Mouse (Mus musculus): ENCODE results near the gene Arl4a.

The Arl4a gene

DNA sequence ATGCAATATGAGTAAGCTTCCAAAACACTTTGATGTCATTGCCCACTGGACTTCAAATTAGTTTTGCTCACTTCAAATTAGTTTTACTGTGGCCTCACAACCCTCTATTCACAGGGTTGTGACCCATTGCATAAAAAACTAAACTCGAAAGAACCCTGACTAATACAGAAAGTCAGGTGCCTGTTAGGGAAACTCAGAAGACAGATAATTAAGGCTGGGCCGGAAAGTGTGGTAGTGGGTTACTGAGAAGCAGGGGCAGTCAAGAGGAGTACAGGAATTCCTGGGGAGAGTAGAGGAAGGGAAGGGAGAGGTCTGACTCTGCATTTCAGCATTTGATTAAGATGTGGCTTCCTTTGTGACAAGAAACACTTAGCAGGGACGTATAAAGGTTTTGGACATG lies 29.4 kb downstream of the Arl4a start:
- no peak for DNase-seq

DNA sequence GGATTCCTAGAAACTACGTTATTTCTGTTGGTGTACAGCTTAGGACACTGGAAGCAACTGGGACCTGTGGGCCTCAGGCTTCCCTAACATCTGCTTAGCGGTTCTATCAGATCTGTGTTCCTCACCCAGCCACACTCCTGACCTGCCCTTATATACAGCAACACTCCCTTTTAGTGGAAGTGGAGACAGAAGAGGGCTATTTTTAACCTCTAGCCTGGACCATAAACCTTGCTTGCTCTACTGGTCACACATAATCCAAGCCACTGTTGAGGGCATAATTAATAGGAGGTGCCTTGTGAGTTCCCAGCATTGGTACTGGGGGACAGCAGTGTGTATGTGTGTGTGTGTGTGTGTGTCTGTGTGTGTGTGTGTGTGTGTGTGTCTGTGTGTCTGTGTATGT lies 33.1 kb downstream of the Arl4a start:
- no peak for DNase-seq

DNA sequence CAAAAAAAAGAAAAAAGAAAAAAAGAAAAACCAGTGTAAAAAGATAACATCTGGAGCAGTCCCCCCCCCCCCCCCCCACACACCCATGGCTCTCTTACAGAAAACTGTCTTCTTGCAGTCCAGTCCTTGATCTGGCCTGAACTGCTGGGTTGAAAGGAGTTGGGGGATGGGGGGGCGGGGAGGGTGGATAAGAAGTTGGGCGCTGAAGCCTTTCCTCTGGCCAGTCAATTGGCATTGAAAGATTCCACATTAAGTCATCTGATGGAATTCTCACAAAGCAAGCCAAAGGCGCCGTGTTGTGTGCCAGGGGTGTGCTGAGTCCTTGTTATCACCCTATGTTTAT lies 39.0 kb downstream of the Arl4a start:
- no peak for DNase-seq

DNA sequence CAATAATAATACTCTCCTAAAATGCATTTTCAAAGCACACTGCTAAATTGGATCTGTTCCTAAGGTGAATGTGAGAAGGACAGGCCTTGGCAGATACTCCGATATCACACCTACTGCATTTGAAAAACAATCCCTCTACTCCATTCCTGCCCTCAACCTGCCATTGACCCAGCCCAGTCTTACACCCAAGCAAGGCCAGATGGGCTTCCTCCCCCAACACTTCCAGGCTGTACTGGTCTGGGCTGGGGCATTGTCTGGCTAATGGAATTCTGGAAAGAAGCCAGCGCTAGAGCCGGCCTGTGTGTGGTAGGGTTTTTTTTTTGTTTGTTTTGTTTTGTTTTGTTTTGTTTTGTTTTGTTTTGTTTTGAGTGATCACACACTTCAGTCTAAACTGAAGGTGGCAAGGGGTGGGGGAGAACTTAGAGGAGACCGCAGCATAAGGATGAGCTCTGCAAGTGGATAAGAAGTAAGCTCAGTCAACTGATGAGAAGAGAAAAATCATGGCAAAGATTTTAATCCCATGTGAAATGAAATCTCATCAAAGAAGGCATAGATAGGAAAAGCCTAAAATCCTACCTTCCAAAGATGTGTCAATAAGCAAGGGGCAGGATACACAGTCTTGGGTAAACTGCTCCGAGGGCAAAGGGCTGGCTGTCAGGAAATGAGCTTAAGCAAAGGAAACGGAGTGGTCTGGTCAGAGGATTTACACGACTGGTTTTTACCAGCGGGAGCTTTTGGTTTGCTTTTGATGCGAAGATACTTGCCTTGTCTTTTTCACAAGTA lies 39.6 kb downstream of the Arl4a start:
- DNase-seq = no peak

DNA sequence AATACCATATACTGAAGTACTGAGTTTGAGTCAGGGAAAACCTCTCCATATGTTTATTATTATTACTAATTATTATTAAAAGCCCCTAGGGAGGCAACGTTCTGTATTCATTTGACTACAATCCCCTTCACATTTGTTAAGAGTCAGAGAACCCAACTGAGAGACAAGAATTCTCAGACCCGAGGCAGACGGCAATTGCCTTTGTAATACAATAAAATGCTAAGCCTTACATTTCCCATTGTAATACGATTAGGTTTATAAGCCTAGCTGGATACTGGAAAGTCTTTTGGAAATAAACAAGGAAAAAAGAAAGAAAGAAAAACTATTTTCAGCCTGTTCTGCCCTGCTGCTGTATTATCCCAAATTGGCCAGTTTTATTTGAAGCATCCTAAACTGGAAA lies 40.2 kb downstream of the Arl4a start:
- DNase-seq = no peak

DNA sequence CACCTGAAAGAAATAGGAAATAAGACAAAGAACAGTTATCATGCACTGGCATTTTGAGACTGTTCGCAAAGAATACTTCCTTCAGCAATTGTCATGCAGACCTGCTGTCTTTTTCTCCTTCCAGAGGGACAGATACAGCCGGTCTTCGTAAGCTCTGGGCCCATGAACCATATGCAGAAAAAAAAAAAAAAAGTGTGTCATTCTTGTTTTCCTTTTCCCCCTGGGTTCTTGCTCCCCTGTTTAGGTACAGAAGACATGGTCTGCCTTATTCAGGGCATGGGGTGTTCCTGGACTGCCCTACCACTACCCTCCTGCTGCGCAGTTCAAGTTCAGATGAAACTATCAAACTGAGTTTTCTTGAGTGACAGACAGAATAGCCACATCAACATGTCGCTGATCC lies 41.8 kb downstream of the Arl4a start:
- no peak for DNase-seq

DNA sequence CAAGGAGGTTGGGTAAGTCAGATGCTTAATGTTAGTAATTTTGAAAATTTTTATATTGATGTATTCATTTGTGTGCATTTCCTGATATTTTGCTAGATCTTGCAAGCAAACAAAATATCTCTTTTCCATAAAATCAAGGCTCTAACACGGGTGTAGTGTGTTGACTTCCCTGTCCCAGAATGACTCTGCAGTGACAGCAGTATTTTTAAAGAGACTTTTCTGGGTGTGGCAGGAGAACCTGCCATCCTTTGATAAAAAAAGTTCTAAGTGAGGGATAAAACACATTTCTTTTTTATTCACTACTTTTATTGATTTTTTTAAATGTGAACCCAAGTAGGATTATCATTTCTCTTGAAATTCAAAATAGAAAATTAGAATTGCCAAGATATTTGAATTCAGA lies 42.2 kb downstream of the Arl4a start:
- DNase-seq = no peak

DNA sequence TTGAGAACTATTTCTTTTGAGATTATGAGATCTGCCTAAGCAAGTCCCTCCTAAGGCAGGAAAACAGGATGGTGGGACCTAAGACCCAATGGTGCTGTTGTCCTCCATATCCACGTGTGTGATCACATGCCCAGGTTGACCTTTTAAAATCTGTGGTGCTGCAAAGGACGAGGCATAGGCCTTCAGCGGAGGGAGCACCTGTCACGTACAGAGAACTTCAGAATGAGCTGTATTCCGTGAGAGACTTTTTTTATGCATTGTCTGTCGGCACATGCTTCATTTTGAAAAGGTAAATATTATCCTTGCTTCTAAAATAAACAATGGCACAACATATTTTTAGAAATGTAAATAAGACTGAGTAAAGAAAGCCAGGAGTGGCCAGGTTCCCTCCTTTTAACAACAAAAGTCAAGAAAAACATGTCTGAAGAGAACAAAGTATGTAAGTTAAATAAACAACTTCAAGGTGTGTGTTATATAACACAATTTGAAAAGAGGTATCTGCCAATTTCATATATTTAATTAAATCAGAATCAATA lies 45.0 kb downstream of the Arl4a start:
- DNase-seq = no peak

DNA sequence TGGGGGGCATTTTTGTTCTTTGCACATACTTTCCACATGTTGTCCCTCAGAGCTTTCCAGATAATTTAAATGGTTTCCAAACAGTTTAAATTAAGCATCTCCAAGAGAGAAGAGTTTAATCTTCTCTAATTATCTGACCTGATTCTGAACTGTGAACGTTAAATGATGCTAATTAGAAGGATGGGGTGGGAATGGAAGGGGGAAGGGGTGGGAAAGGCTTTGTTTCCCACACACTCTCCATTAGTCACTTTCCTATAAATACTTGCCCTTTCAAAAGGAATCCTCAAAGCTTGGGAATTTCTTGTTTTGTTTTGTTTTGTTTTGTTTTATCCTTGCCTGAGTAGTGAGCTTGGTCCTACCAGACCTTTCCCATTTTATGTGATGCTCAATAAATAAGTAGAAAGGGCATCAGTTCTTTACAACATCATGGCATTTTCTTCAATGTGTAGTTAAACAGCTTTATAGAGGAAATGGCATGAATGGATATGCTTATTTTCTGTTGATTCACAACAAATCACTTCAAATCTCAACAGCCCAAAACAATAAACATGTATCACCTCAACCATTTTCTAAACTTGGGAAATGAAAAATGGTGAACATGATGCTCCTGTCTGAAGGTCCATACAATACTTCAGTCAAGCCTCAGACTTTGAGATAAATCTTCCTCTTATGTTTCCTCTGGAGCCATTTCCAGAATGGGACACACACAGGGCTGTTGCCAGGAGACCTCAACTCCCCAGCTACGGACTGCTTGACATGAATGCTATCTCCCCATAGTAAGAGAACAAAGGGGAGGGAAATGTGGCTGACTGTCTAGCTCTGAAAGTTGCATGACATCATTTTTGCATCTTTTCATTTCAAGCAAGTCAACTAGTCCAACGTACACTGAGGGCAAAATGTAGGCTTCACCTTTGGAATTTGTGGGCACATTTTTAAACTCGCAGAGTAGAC lies 46.7 kb downstream of the Arl4a start:
- no peak for DNase-seq

DNA sequence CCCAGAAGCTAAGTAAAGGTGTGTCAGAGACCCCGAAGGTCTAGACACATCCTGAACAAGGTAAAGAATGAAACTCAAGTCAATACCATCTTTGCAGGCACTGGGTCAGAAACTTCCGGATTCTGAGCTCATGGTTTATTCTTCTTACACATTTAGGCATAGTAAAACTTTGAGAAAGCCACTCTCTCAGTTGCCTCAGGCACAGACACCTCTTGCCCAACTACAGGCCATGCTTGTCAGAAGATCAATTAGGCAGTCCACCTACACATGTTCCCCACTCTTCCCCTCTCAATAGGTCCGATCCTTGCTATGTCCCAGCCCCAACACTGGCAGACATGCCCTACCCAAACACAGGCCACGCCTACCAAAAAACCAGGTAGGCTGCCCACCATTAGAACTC lies 48.7 kb downstream of the Arl4a start:
- no peak for DNase-seq

DNA sequence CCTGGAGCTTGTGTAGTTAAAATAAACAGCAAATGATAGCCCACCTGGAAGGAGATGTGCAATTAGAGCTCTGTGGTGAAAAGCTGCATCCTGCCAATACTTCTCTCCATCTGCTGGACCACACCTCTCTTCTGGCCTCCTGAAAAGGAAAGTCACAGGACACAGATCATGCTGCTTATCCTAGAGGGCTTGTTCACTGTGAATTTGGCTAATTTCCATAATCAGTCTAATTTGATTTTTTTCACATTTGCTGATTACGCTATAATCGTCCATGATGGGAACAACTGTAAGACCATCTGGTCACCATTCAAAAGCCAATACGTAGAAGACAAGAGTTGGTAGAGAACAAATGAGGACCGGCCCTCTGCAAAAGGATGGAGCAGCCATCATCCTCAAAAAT lies 50.6 kb downstream of the Arl4a start:
- no peak for DNase-seq

DNA sequence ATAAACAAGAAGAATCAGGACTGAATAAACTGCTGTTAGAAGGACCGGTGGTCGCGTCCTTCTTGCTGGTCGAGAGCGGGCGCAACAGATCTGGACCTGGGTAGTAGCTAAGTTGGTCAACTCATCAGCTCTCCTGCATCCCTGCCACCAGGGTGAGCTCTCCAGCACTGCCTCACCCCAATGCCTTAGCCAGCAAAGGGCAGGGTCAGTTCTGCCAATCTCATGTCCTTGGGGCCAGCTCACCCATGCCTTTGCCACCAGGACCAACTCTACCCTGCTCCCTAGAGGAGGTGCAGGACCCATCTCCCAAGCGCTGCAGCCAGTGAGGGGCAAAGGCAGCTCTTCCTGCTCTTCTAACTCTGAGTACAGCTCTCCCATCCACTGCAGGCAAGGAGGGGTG lies 52.2 kb downstream of the Arl4a start:
- no peak for DNase-seq

DNA sequence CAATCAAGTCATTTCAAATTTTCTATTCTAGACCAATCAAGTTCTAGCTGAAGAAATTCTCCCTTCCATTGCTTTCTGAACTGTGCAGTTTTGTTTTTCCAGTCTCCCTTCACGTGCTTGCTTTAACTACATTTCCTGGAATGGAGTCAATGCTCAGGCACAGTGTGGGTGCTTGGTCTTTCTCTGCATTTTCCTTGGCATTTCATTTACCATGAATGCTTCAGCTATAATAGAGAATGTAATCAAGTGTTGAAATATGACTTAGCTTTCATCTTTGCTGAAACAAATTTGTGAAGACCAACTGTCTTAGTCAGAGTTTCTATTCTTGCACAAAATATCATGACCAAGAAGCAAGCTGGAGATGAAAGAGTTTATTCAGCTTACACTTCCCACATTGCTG lies 58.0 kb downstream of the Arl4a start:
- no peak for DNase-seq

DNA sequence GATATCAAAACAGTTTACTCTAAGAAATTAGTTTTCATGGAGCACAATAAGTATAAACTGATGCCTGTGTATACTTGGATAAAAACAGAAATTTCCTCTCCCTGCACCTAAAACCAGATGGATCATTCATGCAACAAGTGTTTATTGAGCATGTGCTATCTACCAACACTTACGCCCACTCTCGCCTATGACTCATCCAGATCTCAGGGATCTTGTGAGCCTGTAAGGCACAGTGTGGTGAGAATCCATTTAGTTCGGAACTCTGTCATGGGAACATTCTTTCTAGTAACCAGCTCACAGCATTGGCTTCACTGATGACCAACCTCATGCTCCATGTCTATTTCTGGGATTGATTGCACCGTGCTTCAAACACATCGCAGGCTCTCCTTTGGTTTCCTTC lies 58.8 kb downstream of the Arl4a start:
- DNase-seq = no peak

DNA sequence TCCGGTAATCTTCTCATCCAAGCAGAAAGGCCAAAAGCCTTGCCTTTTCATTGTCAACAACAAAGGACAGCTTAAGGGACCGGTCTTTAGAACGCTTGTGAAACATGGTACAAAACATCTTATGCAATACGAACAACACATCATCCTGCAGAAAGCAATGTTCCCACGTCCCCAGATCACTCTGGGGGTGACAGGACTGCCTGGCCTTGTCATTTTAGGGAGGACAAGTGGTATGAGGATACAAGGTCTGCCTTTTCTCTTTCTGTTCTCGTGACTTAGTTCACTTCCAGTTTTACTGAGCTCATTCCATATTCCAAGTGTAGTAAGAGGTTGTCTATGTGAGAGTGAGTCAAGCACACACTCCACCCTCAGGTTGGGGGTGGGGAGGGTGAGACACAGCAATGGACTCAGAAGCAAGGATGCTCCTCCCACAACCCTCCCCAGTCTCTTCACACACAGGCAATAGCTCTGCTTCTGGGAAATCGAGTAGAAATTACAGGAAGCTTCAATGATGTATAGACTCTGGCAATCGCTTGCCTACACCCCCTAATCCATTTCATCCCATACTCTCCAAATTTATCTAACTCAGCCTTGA lies 59.7 kb downstream of the Arl4a start:
- no peak for DNase-seq

DNA sequence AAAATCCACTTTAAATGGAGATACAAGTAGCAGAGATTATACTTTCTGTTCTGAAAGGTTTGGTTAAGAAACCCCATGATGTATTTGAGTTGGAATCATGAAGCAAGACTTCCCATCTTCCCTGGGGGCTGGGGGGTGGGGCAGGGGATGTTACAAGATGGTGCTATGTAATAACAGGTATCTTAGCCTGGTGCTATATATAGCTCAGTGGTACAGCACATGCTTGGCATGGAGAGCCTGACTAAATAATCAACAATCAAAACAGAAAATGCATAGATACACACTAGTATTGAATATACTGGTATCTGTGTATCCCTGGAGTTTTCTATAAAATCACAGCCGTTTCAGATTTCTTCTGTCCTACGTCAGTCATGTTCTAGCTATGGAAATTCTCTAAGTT lies 61.4 kb downstream of the Arl4a start:
- no peak for DNase-seq

DNA sequence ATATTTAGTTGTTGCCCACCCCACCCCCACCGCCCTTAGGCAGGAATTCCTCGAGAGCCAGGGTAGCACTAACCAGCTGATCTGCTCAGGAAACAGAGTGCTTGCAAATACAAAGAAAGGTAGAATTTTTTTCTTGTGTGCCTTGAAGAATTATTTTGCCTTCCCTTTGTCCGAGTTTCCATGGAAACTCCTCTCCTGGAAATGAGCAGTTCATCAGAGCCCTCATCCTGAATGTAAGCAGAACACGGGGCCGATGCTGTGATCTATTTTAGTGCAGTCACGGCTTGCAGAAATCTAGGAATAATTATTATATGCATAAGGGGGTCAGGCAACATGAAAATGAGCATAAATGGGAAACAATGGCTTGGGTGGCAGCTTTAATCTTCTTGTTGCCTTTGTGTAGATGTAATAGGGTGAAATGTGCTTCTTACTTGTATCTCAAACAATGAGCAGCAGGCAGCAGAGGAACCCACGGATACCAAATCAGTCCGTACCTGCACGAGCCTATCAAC lies 61.9 kb downstream of the Arl4a start:
- no peak for DNase-seq

DNA sequence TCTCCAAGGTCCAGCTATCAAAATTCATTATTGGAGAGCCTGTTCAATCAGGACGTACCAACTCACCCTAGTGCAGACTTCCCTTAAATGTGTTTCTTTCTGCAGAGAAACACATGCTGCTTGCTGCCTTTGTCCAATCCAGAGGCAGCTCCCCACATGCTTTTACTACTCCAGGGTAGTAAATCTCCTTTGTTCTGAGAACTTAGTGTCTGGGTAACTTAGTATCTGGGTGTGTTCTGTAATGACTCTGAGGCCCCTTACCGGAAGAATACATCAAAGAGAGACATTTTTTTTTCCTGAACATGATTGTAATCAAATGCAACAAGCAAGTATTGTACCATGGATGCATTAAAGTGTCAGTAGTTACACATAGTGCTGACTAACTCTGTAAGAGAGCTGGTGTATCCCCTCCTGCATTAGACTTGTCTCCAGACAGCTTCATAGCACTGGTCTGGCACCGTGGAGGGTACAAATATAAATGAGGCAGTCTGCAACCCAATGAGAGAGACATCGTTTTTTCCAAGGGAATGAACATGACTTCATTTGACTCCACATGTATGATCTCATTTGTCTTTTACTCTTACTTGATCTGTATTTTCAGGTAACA lies 62.7 kb downstream of the Arl4a start:
- no peak for DNase-seq

DNA sequence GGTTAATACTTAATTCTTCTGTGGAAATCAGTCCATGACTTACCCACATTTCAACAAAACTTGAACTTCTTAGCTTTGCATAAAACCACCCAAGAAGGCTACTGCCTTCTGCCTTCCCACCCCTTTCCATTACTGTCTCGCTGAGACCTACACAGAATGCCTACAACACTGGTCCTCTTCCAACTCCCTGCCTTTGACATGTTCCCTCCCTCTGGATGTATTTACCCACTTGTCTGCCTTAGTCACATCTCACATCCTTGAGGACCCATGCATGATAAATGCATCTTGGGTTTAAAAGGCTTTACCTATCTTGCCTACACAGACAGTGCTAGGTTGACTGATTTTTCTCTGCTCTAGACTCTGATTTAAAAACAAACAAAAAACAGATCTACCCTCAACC lies 63.6 kb downstream of the Arl4a start:
- DNase-seq = no peak

DNA sequence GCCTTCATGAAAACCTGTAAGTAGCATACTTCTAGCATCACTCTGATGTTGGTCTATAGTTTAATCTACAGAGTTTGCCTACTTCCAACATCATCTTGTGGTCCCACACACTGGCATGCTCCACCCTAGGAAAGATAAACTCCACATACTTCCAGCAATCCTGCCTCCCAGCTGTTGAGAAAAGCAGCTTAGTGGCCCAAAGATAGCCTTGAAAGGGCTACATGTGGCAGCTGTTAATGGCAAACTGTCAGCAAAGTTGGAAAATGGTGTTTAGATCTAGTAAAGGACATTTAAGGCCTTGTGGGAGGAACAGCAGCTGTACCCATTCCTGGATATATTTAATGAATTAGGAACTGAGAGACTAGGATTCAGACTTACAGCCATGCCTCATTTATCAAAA lies 68.3 kb downstream of the Arl4a start:
- no peak for DNase-seq

DNA sequence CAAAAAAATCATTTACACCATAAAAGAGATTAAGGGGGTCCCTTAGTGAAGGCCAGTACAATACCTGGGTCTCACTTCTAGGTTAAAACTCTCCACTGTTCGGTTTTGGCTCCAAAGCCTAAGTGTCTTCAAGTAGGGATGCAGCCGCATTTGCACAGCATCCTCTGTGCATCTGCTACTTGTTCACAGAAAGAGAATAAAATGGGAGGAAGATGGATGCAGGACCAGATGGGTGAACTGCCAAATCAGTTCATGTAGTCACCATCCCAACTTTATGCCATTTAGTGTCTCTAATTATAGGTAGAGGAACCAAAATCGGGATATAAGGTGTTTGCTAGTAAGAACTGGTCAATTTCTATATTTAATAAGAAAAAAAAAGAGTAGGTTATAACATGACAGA lies 69.7 kb downstream of the Arl4a start:
- no peak for DNase-seq

DNA sequence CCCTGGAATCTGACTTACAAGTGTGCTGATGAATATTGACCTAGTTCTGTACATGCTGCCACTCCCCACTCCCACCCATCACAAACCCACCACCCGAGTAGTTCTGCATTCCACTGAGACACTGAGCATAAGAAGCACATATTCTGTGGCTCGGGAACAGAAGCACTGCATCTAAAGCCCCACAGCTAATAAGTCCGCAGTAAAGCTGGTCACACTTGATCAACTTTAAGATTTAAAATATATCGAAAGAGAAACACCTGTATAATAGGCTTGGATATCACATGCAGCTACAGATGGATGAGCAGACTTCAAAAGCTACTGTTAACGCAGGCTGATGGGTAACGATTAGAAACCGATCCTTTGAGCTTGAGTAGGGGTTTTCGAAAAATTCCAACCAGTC lies 78.7 kb downstream of the Arl4a start:
- DNase-seq = no peak

Measured in cerebellum, adult 9-10 months (tissue).